Mouse (Mus musculus) left cerebral cortex, adult 11 months (tissue): ENCODE results near the gene Scrn3.
A peak's percentile ranks its signal among the peaks of the same experiment; 100 is the strongest.

Experiments used
- DNase-seq: peaks from one replicate; pipeline ENCODE4 v3.0.0; 2022; ENCODE audit warnings: low spot score

Scrn3 gene

DNA sequence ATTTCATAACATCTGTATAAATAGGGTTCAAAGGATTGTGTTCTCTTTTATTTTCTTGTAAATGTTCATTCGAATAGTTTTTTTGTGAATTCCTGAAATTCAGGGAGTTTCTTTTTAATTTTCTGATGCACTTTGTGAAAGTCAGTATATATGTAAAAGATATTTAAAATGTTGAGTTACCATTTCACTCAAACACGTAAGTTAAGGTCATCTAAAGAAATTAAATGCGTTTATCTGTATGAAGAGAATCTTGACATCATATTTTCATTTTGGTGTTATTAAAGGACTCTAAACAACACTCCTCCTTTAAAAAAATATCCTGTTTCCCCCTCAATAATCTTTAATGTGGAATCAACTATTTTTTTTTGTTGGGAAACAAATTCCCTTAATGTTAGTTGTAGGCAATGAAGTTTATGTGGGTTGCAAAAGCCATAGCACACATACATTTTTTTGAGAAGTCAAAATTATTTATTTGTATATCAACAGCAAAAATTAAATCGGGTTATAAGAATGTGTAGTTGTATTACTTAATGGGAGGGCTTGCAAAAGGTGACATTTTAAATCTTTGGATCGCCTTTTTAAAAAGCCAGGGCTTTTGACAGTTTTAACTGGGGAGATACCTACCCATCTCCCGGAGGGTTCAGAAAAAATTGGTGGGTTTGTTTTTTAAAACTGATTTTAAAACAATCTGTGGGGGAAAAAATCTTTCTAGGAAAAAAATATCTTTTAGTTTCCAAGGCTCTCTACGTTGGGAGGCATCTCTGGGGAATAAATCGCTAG, 37.0 kb upstream of the Scrn3 start:
- no peak for DNase-seq

DNA sequence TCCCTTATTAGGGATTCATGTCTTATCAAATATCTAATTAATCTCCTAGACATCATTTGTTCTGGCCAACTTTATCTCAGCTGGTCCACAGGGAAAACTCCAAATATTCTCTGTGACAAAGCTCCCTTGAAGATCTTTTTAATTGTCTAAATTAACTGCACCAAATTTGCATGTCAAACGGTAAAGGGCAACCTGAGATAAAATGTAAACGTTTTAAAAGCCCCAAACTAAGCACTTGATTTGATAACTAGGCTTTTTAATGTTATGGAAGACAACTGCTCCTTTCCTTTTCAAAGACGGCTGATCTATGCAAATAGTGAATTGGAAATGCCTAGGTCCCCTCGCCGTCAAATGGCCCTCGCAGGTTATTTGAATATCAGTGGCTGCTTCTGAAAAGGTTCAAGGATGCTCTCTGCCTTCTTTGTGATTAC, 36.2 kb upstream of the Scrn3 start:
- no peak for DNase-seq

DNA sequence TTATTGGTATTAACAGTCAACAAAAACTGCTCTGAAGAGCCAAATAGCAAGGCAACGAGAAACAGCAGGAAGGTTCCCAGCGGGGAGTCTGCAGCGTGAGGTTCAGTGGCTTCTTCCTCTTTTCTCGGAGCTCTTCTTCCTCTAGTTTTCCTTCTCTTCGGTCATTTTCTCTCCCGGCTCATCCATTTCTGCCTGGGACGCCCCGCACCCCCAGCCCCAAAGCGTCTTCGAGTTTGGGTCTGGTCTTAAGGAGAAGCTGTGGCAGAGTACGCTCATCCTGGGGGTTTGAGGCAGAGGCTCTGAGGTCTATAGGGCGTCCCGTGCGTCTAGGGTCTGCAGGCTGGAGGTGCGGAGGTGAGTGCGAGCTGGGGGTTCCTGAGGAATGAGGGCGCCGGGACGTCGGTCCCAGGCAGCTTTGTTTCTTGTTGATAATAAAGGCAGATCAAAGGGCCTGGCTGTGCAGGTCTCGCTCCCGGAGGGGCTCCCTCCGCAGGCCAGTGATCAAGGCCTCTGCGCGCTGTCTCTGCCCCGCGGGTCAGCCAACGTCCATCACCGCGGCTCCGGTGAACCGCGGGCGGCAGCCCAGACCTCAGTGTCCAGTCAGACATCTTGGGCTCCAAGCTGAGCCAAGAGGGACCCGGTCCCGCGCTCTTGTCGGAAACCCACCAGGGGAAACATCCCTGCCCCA, 35.2 kb upstream of the Scrn3 start:
- DNase-seq: no peak

DNA sequence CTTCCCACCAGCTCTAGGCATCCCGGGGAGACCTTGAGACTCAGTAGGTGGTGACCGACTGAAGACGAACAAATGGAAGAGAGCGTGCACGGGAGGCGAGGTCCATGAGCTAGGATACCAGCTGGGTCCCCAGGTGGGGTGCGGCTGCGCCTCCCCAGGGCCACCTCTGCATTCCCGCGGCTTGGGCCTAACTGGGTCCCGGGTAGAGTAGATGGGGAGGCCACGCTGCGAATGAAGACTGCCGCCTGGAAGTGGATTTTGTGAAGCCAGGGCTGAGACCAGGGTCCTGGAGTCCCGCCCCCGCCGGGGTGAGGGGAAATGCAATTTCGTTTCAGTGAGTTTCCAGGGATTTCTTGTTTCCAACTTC, 34.7 kb upstream of the Scrn3 start:
- no peak for DNase-seq

DNA sequence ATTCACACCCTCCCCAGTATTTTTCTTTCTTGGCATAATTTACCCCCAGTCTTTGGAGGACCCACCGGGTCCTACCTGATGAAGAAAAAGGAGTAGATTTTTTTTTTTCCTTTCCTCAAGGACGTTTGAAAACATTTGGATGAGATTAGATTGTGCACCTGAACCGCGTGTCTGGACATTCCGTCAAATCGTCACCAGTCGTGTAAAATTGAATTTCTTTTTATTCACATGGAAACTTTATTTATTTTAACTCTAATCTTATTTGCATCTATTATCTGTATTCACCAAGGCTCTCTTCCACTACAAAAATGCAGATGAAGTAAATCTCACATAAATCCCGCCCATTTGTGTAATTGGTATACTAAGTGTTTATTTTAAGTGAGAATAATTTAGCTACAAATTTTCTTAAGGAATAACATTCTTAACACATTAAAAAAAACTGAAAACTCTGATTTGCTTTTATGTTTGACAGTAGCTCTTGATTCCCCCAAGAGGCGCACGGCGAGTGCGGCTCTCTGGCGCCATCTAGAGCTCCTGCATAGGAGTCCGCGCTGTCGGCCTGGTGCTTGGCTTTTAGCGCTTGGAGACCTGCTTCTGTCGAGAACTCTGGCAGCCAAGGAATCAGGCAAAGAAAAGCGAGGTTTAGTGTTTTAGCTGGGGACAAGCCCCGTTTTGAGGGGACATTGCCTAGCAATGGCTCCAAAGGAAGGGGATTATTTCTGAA, 34.1 kb upstream of the Scrn3 start:
- DNase-seq: peak; percentile 73

DNA sequence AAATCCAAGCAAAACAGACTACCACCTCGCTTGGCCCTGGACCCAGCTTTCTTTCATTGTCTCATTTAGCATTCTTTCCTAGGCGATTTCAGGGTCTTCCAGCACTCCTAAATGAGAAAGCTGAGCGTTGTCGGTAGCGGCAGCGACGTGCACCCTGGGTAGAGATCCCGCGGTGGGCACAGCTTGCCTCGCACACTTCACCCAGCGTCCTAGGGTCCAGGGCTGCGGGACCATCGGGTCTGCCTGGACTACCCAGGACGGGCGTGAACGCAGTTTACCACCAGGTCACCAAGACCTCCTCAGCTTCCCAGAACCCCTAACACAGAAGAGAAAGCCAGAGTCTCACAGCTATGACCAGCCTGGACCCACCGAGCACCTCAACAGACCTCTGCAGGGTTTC, 33.5 kb upstream of the Scrn3 start:
- no peak for DNase-seq

DNA sequence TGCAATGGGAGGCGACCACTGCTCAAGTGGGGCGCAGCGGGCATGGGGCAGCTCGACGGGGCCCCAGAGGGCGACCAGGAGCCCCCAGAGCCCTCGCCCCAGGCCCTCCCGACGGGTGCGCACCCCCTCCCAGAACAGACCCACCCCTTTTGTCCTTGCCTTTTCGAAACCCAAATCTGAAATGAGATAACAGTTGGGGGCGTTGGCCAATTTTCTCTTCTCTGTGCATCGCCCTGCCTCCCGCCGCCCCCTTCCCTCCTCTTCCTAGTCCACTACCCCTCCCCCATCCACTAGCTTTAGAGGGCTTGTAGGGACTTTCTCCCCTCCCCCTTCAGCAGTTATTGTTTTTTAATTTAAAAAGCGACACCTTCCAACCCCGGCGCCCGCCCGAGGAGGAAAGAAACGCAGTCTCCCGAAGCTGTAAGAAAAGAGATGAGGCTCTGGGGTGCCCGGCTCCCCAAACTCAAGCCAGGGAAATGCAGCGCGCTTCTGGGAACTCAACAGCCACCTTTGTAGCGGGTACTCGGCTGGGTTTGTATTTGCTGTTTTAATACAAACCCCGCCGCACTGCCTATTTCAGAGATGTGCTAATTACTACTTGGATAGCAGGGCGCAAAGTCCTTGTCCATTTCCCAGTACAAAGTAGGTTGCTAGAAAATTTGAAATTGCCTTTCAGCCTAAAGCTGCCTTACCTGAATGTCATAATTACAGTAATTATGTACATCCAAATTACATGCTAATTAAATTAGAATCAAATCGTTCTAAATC, 32.9 kb upstream of the Scrn3 start:
- DNase-seq: no peak

DNA sequence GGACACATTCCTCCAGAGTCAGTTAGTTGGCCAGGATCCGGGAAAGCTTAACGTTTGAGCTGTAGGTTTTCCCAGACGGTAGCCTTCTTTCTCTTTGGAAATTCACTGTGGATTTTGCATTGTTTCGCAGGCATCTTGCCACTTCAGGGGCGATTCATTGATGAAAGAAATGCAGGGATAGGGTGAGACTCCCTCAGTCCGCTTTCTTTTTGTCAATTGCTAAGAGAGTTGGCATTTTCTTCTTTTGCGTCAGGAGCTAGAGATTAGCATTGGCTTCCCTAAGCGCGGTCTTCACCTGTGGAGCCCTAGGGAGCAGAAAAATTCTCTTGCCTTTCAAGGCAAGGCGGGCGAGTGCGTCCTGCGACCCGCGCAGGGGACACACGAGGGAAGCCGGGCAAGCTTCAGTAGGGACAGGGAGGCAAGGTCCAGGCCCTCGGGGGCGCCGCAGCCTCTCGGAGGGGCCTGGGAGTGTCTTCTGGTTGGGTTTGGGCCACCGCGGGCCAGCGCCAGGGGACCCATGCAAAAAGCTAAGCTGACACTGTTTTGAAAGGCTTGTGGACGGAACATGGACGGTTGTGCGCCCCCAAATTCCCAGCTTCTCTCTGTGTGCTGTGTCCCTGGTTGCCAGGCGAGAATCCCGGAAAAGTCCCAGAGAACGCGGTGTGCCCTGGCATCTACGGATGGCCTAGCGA, 31.9 kb upstream of the Scrn3 start:
- DNase-seq: no peak

DNA sequence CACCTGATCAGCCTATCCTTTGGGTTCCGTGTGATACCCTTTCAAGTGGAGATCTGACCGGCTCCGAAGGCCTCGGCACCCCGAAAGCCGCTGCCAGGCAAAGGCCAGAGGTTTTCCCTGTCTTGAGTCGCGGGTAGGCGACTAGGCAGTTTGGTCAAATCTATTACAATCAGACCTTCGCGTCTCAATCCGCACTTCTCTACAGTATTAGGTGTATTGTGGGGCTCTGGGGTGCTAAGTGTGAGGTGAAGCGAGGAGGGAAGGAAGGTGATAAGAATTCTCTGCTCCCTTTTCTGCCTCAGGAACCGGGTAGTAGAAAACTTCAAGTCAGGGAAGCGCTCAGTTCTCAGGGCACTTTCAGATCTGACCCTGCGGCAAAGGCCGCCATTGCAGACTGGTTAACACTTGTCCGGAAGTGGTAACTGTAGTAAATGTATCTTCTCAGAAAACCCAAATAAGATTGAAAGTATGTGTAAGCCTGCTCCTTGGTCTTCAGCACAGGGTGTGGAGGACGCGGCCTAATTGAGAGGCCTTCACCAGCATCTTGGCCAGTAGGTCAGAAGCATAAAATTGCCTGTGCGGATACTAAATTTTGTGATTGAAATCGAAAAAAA, 31.2 kb upstream of the Scrn3 start:
- DNase-seq: no peak

DNA sequence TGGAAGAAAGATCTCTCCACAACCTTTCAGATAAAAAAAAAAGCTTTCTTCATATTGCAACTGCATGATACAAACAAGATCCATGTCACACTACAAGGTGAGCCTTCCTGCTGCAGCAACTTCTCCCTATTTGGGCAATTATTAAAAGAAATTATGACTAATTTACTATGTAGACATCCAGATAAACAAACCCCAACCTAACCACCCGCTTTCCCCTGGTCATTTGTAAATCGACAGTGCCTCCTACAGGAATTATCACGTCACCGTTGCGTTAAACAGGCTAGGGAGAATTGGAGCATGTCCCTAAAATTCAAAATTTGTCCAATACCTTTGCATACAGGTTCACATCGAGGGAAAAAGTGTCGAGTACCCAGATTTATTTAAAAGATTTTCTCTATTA, 30.7 kb upstream of the Scrn3 start:
- no peak for DNase-seq

DNA sequence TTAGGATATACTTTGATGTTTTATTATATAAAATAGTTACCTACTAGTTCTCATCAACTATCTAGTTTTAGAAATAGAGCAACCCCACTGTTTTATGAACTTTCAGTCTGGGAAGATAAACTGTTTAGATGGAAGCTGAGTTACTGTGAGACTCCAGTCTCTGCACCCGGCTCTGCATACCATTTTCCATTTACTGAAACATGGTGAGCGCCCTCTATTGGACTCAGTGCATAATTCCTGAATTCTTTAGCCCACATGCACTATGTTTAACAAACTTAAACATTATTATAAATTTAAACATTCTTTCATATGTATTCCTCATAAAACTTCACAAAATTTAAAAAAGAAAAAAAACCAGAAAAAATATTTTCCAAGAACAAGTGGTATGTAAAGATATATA, 26.8 kb upstream of the Scrn3 start:
- DNase-seq: no peak

DNA sequence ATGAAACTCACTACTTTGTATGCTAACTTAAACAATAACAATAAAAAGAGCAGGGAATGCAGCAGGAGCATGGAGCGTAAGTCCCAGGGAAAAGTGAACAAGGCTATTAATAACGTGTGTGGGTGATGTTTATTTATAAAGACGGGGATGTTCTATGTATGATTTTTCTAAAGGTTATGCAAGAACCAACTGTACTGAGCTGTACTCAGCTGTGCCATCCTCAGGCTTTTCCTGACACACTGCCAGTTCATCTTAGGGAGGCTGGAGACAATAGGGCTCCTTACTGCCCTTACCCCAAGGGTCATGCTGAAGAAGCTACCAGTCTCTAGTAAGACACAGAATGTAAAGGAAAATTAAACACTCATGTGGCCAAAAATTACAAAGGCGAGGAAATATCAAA, 21.3 kb upstream of the Scrn3 start:
- DNase-seq: no peak

DNA sequence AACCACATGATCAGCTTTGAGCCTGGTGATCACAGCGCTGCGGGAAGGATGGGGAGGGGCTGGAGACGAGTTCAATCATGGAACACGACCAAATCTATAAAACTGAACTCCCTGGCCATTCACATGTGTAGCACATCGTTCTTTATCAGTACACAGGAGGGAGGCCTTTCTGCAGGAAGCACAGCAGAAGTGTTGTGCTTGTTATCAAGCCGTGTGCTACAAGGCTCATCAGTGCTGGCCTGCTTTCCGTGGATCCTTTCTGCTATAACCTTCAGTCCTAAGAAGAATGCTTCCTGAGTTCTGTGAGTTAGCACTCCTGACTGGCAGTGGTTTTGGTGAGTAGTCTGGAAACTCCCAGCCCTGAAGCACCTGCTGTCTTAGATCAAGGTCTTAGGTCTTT, 17.4 kb upstream of the Scrn3 start:
- no peak for DNase-seq

DNA sequence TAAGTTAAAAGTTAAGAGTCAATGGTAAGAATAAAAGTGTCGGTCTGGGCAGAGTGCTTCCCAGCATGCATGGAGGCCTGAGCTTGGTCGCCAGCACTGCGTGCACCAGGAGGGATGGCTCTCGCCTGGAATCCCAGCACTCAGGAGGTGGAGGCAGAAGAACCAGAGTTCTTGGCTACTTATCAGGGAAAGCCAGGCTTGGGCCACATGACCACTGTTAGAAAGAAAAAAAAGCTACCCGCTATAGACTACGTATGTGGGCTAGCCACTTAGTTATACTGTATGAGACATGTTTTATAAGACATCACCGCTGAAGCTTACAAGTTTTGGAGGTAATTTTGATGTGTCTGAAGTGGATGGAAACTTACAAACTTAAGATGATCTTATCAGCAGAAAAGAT, 14.2 kb upstream of the Scrn3 start:
- DNase-seq: no peak

DNA sequence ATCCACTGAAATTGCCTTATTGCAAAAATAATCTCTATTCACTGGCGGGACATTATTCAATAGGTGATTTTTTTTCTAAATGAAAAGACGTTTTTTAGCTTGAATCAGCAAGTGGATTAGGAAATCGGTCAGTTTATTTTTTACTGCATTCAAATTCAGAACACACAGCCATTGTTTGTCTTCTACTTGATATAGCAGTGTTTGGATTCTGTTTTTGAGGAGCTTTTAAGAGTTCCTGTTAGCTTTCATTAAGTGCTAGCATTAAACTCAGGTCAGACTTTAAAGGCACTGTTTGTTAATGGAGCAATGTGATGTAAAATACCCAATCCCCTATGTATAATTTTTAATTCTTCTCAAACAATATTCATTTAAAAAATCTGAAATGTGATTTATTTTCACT, 13.6 kb upstream of the Scrn3 start:
- no peak for DNase-seq

DNA sequence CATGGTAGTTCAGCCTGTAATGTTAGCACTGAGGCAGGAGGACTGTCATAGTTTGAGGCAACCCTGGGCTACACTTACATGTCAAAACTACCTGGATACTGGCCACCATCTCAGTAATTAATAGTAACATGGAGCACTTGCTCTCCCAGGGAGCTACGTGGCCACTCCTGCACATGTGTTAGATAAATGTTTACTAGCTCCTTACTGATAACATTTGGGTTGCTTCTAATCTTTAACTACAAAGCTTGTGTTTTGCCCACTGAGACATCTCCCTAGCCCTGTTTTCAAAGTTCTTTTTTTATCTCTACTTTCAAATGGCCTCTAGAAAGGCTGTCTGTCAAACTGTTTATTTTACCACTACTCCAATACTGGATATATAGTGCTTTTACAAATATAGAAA, 10.4 kb upstream of the Scrn3 start:
- DNase-seq: no peak

DNA sequence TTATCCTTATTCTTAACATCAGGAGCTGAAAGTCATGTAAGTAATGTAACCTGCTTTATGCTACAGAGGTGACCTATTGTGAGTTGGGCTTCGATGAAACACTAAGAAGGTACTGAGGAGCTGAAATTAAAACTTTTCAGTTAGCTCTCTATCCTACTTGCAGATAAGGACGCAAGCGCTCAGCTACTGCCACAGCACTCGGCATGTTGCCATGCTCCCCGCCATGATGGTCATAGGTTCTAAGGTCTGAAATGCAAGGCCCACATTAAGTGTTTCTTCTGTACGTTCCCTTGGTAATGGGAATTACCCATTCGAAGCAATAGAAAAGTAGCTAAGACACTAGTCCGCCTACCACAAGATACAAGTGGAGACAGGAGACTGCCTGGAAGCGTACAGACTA, 9.7 kb upstream of the Scrn3 start:
- no peak for DNase-seq

DNA sequence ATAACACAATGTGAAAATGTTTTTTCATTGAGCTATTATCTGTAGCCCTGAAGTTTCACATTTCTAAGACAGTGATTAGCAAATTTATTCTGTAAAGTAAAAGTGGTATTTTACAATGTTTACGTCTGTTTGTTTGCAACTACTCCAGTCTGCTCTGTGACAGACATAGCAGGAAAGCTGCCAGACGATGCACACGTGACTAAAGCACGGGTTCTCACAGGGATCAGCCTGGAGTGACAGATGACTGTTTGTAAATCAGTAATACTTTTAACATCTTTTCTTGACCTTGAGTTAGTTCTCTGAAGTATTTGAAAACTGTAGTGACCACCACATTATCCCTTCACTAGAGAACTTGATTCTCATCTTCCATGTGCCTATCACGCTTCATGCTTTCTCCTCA, 7.9 kb upstream of the Scrn3 start:
- DNase-seq: no peak

DNA sequence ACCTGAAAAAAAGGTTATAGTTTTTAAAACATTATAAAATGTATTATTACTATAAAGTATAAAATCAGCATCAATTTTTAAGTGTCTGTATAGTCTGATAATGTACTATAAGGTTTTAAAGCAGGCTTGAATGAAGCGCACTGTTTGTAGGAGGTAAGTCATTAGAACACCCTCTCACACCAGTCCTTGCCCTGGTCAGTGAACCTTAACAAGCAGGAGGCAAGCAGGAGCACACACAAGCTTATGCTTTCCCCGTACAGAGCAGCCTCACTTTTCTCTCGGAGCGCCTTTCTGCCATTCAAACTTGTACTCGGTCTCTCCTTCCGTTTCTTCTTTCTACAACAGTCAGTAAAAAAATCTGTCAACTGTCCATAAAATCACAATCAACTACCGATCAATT, 6.4 kb upstream of the Scrn3 start:
- no peak for DNase-seq

DNA sequence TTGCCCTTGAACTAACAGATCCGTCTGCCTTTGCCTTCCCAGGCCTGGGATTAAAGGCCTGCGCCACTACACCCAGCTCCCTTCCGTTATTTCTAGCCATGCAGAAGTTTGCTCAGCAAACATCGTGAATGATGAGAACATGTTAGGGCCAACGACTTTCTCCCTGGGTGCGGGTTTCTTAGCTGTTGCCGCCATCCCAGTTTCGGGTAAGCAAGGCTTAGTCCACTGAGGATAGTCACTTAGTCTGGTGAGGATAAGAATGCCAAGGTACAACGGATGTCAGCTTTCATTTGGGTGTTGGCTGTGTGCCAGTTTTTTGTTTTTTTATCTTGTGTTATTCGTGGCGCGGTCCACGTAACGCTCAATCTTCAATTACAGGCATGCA, 708 bp downstream of the Scrn3 start:
- no peak for DNase-seq

DNA sequence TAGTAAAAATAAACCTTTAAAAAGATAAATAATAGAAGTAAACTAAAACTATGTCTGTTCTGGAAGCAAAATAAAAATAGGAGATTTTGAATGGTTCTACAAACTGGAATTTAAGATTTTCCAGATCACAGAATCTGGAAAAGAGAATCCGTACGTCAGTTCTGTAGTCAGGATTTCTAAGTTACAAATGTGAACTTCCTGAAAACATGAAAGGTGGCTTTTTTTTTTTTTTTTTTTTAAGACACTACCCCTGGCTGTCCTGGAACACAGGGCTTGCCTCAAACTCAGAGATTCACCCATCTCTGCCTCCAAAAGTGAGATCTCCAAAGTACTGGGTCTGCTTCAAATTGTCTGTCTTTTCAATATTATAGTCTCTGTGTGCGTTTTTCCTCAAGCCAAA, 1.9 kb downstream of the Scrn3 start:
- no peak for DNase-seq

DNA sequence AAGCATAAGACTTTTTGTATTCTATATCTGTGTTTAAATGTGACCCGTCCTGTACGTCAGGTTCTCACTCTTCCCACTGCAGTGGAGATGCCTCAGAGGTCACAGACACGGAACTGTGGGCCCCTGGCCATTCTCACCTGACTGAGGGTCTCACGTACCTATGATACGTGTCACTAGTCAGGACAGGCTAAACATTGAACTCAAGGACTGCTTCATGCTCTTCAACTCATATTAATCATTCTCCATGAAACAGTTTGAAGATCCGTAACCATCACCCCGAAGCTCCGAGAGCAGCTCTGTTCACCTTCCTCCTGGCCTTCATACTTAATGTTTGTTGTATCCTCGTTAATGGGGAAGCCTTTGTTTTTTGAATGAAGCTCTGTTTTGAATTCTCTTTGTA, 5.0 kb downstream of the Scrn3 start:
- no peak for DNase-seq
